Mouse (Mus musculus) ES-E14 (cell line): ENCODE data around the gene Mpp4. TPM values are rescaled to one million over a fixed set of nuclear protein-coding genes. Genes with fewer than 3 reads are reported as not detected.

Experiments used
- DNase-seq: peaks from one replicate; pipeline ENCODE4 v3.0.0-alpha.2; 2013; ENCODE audit warnings: low read depth, low spot score
- H3K27ac ChIP-seq: 2 replicates; pipeline ENCODE4 v1.5.1; 2012; ENCODE audit warnings: low read depth, mild to moderate bottlenecking, low read length, moderate library complexity, mixed read lengths; ENCODE audit not compliant: poor library complexity, insufficient read depth, severe bottlenecking
- H3K36me3 ChIP-seq: 2 replicates; pipeline ENCODE4 v1.6.1; 2012; ENCODE audit warnings: mild to moderate bottlenecking, low read length, moderate library complexity, mixed read lengths; ENCODE audit not compliant: control insufficient read depth, poor library complexity, insufficient read depth, severe bottlenecking
- H3K4me1 ChIP-seq, 2 experiments: fragments of 150-350 bp in 1 of 2; sonication (generic) in 1 of 2; 2 replicates each; pipeline ENCODE4 v1.6.1; 2012; ENCODE audit warnings: low read length in 2 of 2, mild to moderate bottlenecking in 1 of 2, mixed read lengths in 1 of 2; ENCODE audit not compliant: control insufficient read depth in 2 of 2, insufficient read depth in 2 of 2, poor library complexity in 1 of 2
- H3K4me3 ChIP-seq, 2 experiments: fragments of 150-350 bp in 1 of 2; sonication (generic) in 1 of 2; 2 replicates each; pipeline ENCODE4 v1.5.1; 2012; ENCODE audit warnings: low read length in 2 of 2, low read depth in 1 of 2, mild to moderate bottlenecking in 1 of 2, mixed read lengths in 1 of 2; ENCODE audit not compliant: insufficient read depth in 1 of 2, poor library complexity in 1 of 2, severe bottlenecking in 1 of 2
- H3K9ac ChIP-seq: 2 replicates; pipeline ENCODE4 v1.6.1; 2012; ENCODE audit warnings: low read depth, mild to moderate bottlenecking, low read length, mixed read lengths; ENCODE audit not compliant: poor library complexity, insufficient read depth, severe bottlenecking
- H3K9me3 ChIP-seq: fragments of 150-350 bp; sonication (generic); 2 replicates; pipeline ENCODE4 v1.6.1; 2012; ENCODE audit warnings: low read depth, mild to moderate bottlenecking, low read length; ENCODE audit not compliant: control insufficient read depth, insufficient read depth
- CHD2 ChIP-seq: IDR thresholded peaks from 2 replicates; pipeline ENCODE4 v1.6.1; 2014; ENCODE audit warnings: mild to moderate bottlenecking, low read depth, low read length, inconsistent platforms
- HCFC1 ChIP-seq: IDR thresholded peaks from 2 replicates; pipeline ENCODE4 v1.6.1; 2012; ENCODE audit warnings: low read length, inconsistent platforms, borderline replicate concordance; ENCODE audit not compliant: insufficient read depth
- MAFK ChIP-seq: IDR thresholded peaks from 2 replicates; pipeline ENCODE4 v1.6.1; 2014; ENCODE audit warnings: mild to moderate bottlenecking, low read depth, low read length, inconsistent platforms; ENCODE audit not compliant: insufficient read depth
- ZC3H11A ChIP-seq: IDR thresholded peaks from 2 replicates; pipeline ENCODE4 v1.6.1; 2012; ENCODE audit warnings: low read depth, mild to moderate bottlenecking, inconsistent platforms, low read length, borderline replicate concordance
- ZNF384 ChIP-seq: IDR thresholded peaks from 2 replicates; pipeline ENCODE4 v1.6.1; 2012; ENCODE audit warnings: low read depth, low read length, inconsistent platforms
- in situ Hi-C, 2 experiments: fragments of 600-800 bp; cut with MboI; formaldehyde crosslinking; loops; one replicate each; pipeline ENCODE4 v1.15.1; 2025; ENCODE audit warnings: low sequenced_read_pairs in 2 of 2, inconsistent platforms in 1 of 2; ENCODE audit not compliant: unreplicated experiment in 2 of 2
- total RNA-seq: library from RNA; depleted of rRNA; stranded (reverse); fragments of 300-350 nt; gene quantifications from 2 replicates; pipeline ENCODE4 v1.2.3, GENCODE M21; 2012

Gene Mpp4
- total RNA-seq, 1 experiment, result 1.2 TPM

DNA sequence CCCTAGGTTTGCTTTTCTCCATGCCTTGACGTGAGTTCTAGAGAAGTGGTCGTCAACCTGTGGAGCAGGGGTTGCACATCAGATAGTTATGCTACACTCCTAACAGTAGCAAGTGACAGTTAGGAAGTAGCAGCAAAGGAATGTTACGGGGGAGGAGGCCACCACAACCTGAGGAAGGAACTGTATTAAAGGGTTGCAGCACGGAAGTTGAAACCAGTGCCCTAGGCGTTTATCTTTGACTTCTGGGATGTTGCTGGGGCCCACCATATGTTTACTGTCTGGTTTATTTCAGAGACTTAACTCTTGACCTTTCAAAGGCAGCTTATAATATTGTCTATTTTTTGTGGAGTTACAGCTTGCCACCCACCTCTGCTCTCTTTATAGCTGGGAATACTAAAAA, 8.7 kb upstream of the Mpp4 start:
- H3K9me3 ChIP-seq, result no peaks in the 10 kb centered on the region
- in situ Hi-C loops, result no loop called here
- no peak overlapping the region for H3K27ac ChIP-seq

GRCm38 (mm10) chr1:59170290-59170689, 7.1 kb upstream of the Mpp4 start:
- peaks cover 22% of the 10 kb centered on the region for H3K36me3 ChIP-seq
- no peak for TF ChIP-seq ZNF384
- TF ChIP-seq MAFK, result no peak
- TF ChIP-seq CHD2, result no peak
- TF ChIP-seq HCFC1, result no peak
- TF ChIP-seq ZC3H11A, result no peak
- H3K4me1 ChIP-seq, result no peaks in the 10 kb centered on the region
- no peak for DNase-seq
- H3K27ac ChIP-seq, result no peak overlapping the region
- no peaks in the 10 kb centered on the region for H3K9me3 ChIP-seq
- in situ Hi-C loops, result no loop called here
- H3K4me3 ChIP-seq, result no peak overlapping the region
- H3K9ac ChIP-seq, result no peak overlapping the region

More for the DNA sequence above, 8.7 kb upstream of the Mpp4 start:
- TF ChIP-seq HCFC1 (no peak), CHD2 (no peak), ZC3H11A (no peak), MAFK (no peak), ZNF384 (no peak)
- peaks cover 18% of the 10 kb centered on the region for H3K36me3 ChIP-seq
- no peaks in the 10 kb centered on the region for H3K4me1 ChIP-seq
- DNase-seq, result no peak
- no peak overlapping the region for H3K9ac ChIP-seq
- no peak overlapping the region for H3K4me3 ChIP-seq

- TF ChIP-seq CHD2, result no peak
- no peak for TF ChIP-seq ZNF384
- no peak for TF ChIP-seq ZC3H11A
- TF ChIP-seq MAFK, result no peak
- no peak for TF ChIP-seq HCFC1
- Histone ChIP-seq H3K36me3 (peaks cover 20% of the 10 kb centered on the region), H3K4me1 (no peaks in the 10 kb centered on the region), H3K9ac (no peak overlapping the region), H3K4me3 (no peak overlapping the region), H3K27ac (no peak overlapping the region), H3K9me3 (no peaks in the 10 kb centered on the region)
- in situ Hi-C loops, result no loop called here
- DNase-seq, result no peak
Observed at GRCm38 (mm10) chr1:59169586-59169985, 6.4 kb upstream of the Mpp4 start.

- no peak for DNase-seq
- Histone ChIP-seq H3K9me3 (no peaks in the 10 kb centered on the region), H3K27ac (no peak overlapping the region), H3K4me1 (no peaks in the 10 kb centered on the region), H3K4me3 (no peak overlapping the region), H3K9ac (no peak overlapping the region), H3K36me3 (peaks cover 20% of the 10 kb centered on the region)
- TF ChIP-seq ZC3H11A (no peak), ZNF384 (no peak), HCFC1 (no peak), CHD2 (no peak), MAFK (no peak)
- in situ Hi-C loops, result no loop called here
Observed at GRCm38 (mm10) chr1:59168556-59168955, 5.4 kb upstream of the Mpp4 start.

DNA sequence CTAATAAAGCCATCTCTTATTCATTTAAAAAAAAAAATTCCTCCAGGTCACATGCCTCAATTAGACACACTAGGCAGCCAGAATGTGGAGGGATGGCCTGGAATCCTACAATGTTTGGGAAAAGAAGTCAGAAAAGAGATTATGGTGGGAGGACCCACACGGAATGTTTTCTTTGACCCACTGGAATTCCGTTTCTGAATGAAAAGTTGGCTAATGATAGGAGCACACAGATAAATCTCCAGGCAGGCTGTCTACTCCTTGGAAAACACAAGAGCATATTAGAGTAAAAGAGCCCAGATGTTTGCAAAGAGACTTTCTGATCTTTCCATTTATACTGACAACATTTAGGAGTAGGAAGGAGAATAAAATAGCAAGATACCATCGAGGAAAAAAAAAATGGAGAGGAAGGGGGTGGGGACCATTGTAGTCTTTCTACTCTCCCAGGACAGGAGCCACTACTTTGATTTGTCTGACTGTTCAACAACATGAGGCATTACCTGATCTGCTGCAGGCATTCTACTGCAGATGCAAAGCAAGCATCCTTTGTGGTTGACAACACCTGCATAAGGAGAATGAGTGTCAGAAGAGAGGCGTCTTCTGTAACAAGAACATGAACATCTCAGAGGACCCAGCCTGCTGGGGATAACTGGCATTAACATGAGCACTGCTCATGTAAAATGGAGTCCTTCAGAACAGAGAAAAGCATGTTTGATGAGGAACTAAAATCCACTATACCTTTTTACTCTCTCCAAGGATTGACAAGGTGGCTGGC, 4.7 kb upstream of the Mpp4 start:
- H3K27ac ChIP-seq, result no peak overlapping the region
- DNase-seq, result no peak
- H3K36me3 ChIP-seq, result peaks cover 24% of the 10 kb centered on the region
- no peak overlapping the region for H3K9ac ChIP-seq
- in situ Hi-C loops, result no loop called here
- TF ChIP-seq MAFK (no peak), ZNF384 (no peak), CHD2 (no peak), ZC3H11A (no peak), HCFC1 (no peak)
- H3K4me1 ChIP-seq, result no peaks in the 10 kb centered on the region; a peak in 1 of 4 replicates
- no peak overlapping the region for H3K4me3 ChIP-seq
- H3K9me3 ChIP-seq, result no peaks in the 10 kb centered on the region
